Mouse (Mus musculus) intestine, embryonic 16.5 days (tissue): ENCODE data around the gene Itpkc. TPM values are rescaled to one million over a fixed set of nuclear protein-coding genes. Genes with fewer than 3 reads are reported as not detected.

ENCODE experiments used
- microRNA counts: library from miRNA; unstranded; fragments of <30 nt; microRNA quantifications from one replicate; lab custom pipeline; 2016
- microRNA-seq: library from miRNA; unstranded; fragments of <30 nt; microRNA quantifications from one replicate; pipeline ENCODE4, GENCODE M21; 2016
- polyA plus RNA-seq: library from polyadenylated mRNA; unstranded; fragments of >200 nt; fragmentation: Nextera tagmentation; extraction: Ambion mirVana; gene quantifications from 2 replicates; pipeline ENCODE4 v1.2.1, GENCODE M21; 2015

Gene Itpkc
- polyA plus RNA-seq, 1 experiment from 2014 or later = 8.3 TPM

MicroRNA genes within 50 kb of the gene (microRNA counts, 519-probe panel; counts per million panel counts)
- 726 counts per million, percentile 2 among the panel's probes with 10 or more counts for microRNA mmu-miR-1191 (lab: Ali Mortazavi, UCI)

Small RNA genes within 50 kb of the gene (microRNA-seq; reads per million reads assigned to microRNA genes)
- gene Mir1191 (2.3 reads per million, percentile 2 among the genes with 10 or more reads in this experiment), gene Mir3101 (1.4 reads per million)

Other genes starting within 250 kb of the Itpkc start
- gene Cyp2a12, start 199.6 kb downstream of the Itpkc start, polyA plus RNA-seq = 0.23 TPM in 1 of 2 replicates, not detected in the other
- 0.17 TPM in 1 of 2 replicates, not detected in the other for gene Cyp2f2, start 108.8 kb downstream of the Itpkc start, polyA plus RNA-seq
- 0.09 TPM in 1 of 2 replicates, not detected in the other for gene Cyp2t4, start 74.9 kb downstream of the Itpkc start, polyA plus RNA-seq
- 66.1 and 72.4 TPM in 2 replicates for gene Egln2, start 61.9 kb downstream of the Itpkc start, polyA plus RNA-seq
- gene Rab4b, start 49.8 kb downstream of the Itpkc start, polyA plus RNA-seq = 69.9 and 70.1 TPM in 2 replicates
- not detected in 2 replicates for gene Gm21983, start 47.6 kb downstream of the Itpkc start, polyA plus RNA-seq
- 3.8 and 5.1 TPM in 2 replicates for gene Mia, start 47.5 kb downstream of the Itpkc start, polyA plus RNA-seq
- gene BC024978, start 32.9 kb downstream of the Itpkc start, polyA plus RNA-seq = 2.8 and 2.9 TPM in 2 replicates
- 227 and 251 TPM in 2 replicates for gene Snrpa, start 32.4 kb downstream of the Itpkc start, polyA plus RNA-seq
- 25.5 and 26.3 TPM in 2 replicates for gene Coq8b, start 4.4 kb upstream of the Itpkc start, polyA plus RNA-seq
- 9.1 and 10.8 TPM in 2 replicates for gene Numbl, start 29.8 kb upstream of the Itpkc start, polyA plus RNA-seq
- 70.2 and 79.2 TPM in 2 replicates for gene Ltbp4, start 109.0 kb upstream of the Itpkc start, polyA plus RNA-seq
- 35.6 and 37.8 TPM in 2 replicates for gene Shkbp1, start 127.4 kb upstream of the Itpkc start, polyA plus RNA-seq
- gene Gm20479, start 128.8 kb upstream of the Itpkc start, polyA plus RNA-seq = 1.6 TPM in 1 of 2 replicates, not detected in the other
- 0.36 and 0.44 TPM in 2 replicates for gene Sptbn4, start 219.0 kb upstream of the Itpkc start, polyA plus RNA-seq
- 75.6 and 89.7 TPM in 2 replicates for gene Blvrb, start 219.3 kb upstream of the Itpkc start, polyA plus RNA-seq
- gene Sertad3, start 245.1 kb upstream of the Itpkc start, polyA plus RNA-seq = 27.4 and 28.6 TPM in 2 replicates